Mouse (Mus musculus) adrenal gland, adult 2 months (tissue): ENCODE data around the gene Ppp1r15b. TPM values are rescaled to one million over a fixed set of nuclear protein-coding genes. Genes with fewer than 3 reads are reported as not detected.

ENCODE experiments used
- polyA plus RNA-seq: library from polyadenylated mRNA; depleted of rRNA; stranded (reverse); fragments of >200 nt; gene quantifications from 2 replicates; pipeline ENCODE4 v1.2.3, GENCODE M21; 2012; rRNA removed
- total RNA-seq, 2 experiments: library from RNA; stranded (reverse); gene quantifications; 2 replicates each; pipeline ENCODE4 v1.2.3; 2021

Ppp1r15b gene
- total and polyA plus RNA-seq, 3 experiments: 34.1 to 90.2 (median 89.6) TPM

Other genes with a start within 250 kb of the Ppp1r15b start
- gene Mdm4, start 100.6 kb upstream of the Ppp1r15b start, total RNA-seq: 10 to 100 TPM; 44.1 to 70.4 TPM
- 15.0 and 15.3 TPM in 2 replicates for gene Mdm4, start 100.6 kb upstream of the Ppp1r15b start, polyA plus RNA-seq
- 1 to 10 TPM; 4.6 to 6.5 TPM for gene Pik3c2b, start 85.5 kb upstream of the Ppp1r15b start, total RNA-seq
- 6.5 and 7.2 TPM in 2 replicates for gene Pik3c2b, start 85.5 kb upstream of the Ppp1r15b start, polyA plus RNA-seq
- 10 to 100 TPM; 10.3 to 22.6 TPM for gene Plekha6, start 33.1 kb downstream of the Ppp1r15b start, total RNA-seq
- gene Plekha6, start 33.1 kb downstream of the Ppp1r15b start, polyA plus RNA-seq: 16.9 and 22.5 TPM in 2 replicates
- under 1 TPM in 1 of 2 experiments, not detected in 1; 0.69 TPM for gene Golt1a, start 178.7 kb downstream of the Ppp1r15b start, total RNA-seq
- not detected in 2 replicates for gene Golt1a, start 178.7 kb downstream of the Ppp1r15b start, polyA plus RNA-seq
- gene Kiss1, start 190.7 kb downstream of the Ppp1r15b start, total RNA-seq: not detected
- not detected in 2 replicates for gene Kiss1, start 190.7 kb downstream of the Ppp1r15b start, polyA plus RNA-seq
- gene Ren1, start 219.4 kb downstream of the Ppp1r15b start, total RNA-seq: 1 to 10 TPM; 5.5 to 9.2 TPM
- gene Ren1, start 219.4 kb downstream of the Ppp1r15b start, polyA plus RNA-seq: 4.4 and 6.0 TPM in 2 replicates
- gene Etnk2, start 232.4 kb downstream of the Ppp1r15b start, total RNA-seq: 10 to 100 TPM in 1 of 2 experiments, 1 to 10 TPM in 1; 6.2 to 13.5 TPM
- gene Etnk2, start 232.4 kb downstream of the Ppp1r15b start, polyA plus RNA-seq: 8.2 and 10.0 TPM in 2 replicates